Mouse (Mus musculus) liver, embryonic 14.5 days (tissue): ENCODE data around the gene Ldhb.

ENCODE experiments used
- CTCF ChIP-seq: IDR thresholded peaks from 2 replicates; pipeline ENCODE4 v1.5.1; 2016; ENCODE audit warnings: antibody characterized with exemption, low read depth, control low read depth
- EP300 ChIP-seq: IDR thresholded peaks from 2 replicates; pipeline ENCODE4 v1.6.1; 2016; ENCODE audit warnings: antibody characterized with exemption, low read depth

DNA sequence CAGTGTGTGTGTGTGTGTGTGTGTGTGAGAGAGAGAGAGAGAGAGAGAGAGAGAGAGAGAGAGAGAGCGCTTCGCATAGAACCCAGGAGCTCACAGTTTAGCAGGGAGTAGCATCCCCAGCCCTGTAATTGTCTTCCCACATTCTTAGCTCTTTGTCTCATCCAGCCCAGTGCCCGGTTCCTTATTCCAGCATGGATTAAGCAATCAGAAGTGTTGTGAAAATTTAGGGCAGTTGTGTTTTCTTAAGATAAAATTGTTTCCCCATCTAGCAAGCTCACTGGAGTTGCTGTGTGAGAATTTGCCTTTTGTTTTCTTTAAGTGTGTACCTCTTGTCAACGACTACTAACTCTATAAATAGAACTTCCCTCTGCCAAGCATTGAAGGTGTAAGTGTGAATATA, 906 bp upstream of the Ldhb start:
- TF ChIP-seq EP300 (no peak), CTCF (no peak)
